Mouse (Mus musculus): ENCODE data around the gene Celsr2.

- no peak for TF ChIP-seq CTCF (IDR thresholded peaks at IDR 0.05; ENCODE audit: control insufficient read depth, insufficient read depth, insufficient read length)
- TF ChIP-seq MYOD1 (IDR thresholded peaks at IDR 0.05; ENCODE audit: control insufficient read depth, insufficient read length, low read depth), result no peak
- no peak for TF ChIP-seq MAX (IDR thresholded peaks at IDR 0.05)
- TF ChIP-seq FOSL1 (IDR thresholded peaks at IDR 0.05; ENCODE audit: insufficient read depth, low read length, poor library complexity, severe bottlenecking), result no peak
- TF ChIP-seq MYOG (IDR thresholded peaks at IDR 0.05; ENCODE audit: control insufficient read depth, extremely low read depth, insufficient read length), result no peak
- no peak for TF ChIP-seq CEBPB (IDR thresholded peaks at IDR 0.05; ENCODE audit: low read depth)
- TF ChIP-seq USF1 (IDR thresholded peaks at IDR 0.05; ENCODE audit: low read depth), result no peak
Observed at GRCm38 (mm10) chr3:108405536-108406305, 9.6 kb downstream of the Celsr2 start.
